Mouse (Mus musculus) G1E-ER4 (cell line): ENCODE measurements around the gene Suco. TPM values are rescaled to one million over a fixed set of nuclear protein-coding genes. Genes with fewer than 3 reads are reported as not detected.

Experiments used
- GATA1 ChIP-seq: IDR thresholded peaks from one replicate; pipeline ENCODE4 v1.8.0; 2012; ENCODE audit warnings: low read length, inconsistent platforms
- polyA plus RNA-seq: library from polyadenylated mRNA; stranded (reverse); fragments of >175 nt; gene quantifications from 2 replicates; pipeline ENCODE4 v1.2.3, GENCODE M21; 2012

Suco gene
- polyA plus RNA-seq, 1 experiment: 2.1 TPM

GRCm38 (mm10) chr1:161902692-161903452, 26.4 kb upstream of the Suco start:
- no peak for TF ChIP-seq GATA1

GRCm38 (mm10) chr1:161900129-161900528, 23.6 kb upstream of the Suco start:
- no peak for TF ChIP-seq GATA1

- no peak for TF ChIP-seq GATA1
Observed at GRCm38 (mm10) chr1:161897235-161897634, 20.8 kb upstream of the Suco start.

- TF ChIP-seq GATA1: no peak
Observed at GRCm38 (mm10) chr1:161896130-161896529, 19.6 kb upstream of the Suco start.

- TF ChIP-seq GATA1: no peak
Observed at GRCm38 (mm10) chr1:161895014-161895413, 18.5 kb upstream of the Suco start.

GRCm38 (mm10) chr1:161894553-161894952, 18.1 kb upstream of the Suco start:
- peak; percentile 79 for TF ChIP-seq GATA1

GRCm38 (mm10) chr1:161894126-161894525, 17.6 kb upstream of the Suco start:
- TF ChIP-seq GATA1: no peak

GRCm38 (mm10) chr1:161888823-161889222, 12.3 kb upstream of the Suco start:
- TF ChIP-seq GATA1: no peak

- peak; percentile 22 for TF ChIP-seq GATA1
Observed at GRCm38 (mm10) chr1:161887679-161888260, 11.3 kb upstream of the Suco start.

GRCm38 (mm10) chr1:161885762-161886161, 9.3 kb upstream of the Suco start:
- no peak for TF ChIP-seq GATA1

- TF ChIP-seq GATA1: no peak
Observed at GRCm38 (mm10) chr1:161877580-161878142, 1.2 kb upstream of the Suco start.

GRCm38 (mm10) chr1:161875706-161876552, 553 bp downstream of the Suco start:
- TF ChIP-seq GATA1: no peak

- TF ChIP-seq GATA1: no peak
Observed at GRCm38 (mm10) chr1:161869422-161869821, 7.1 kb downstream of the Suco start.

- TF ChIP-seq GATA1: no peak
Observed at GRCm38 (mm10) chr1:161868413-161868812, 8.1 kb downstream of the Suco start.

GRCm38 (mm10) chr1:161863742-161864141, 12.7 kb downstream of the Suco start:
- TF ChIP-seq GATA1: no peak

GRCm38 (mm10) chr1:161859248-161859647, 17.2 kb downstream of the Suco start:
- no peak for TF ChIP-seq GATA1

- no peak for TF ChIP-seq GATA1
Observed at GRCm38 (mm10) chr1:161826677-161827076, 49.8 kb downstream of the Suco start.
